Mouse (Mus musculus) cortical plate, adult 2 months (tissue): ENCODE data around the gene Pomc. TPM values are rescaled to one million over a fixed set of nuclear protein-coding genes. Genes with fewer than 3 reads are reported as not detected.

Experiments used
- H3K27ac ChIP-seq: fragments of 200-500 bp; 2 replicates; pipeline ENCODE4 v1.5.1; 2012; ENCODE audit warnings: low read length, control low read depth, inconsistent platforms; ENCODE audit not compliant: insufficient read depth
- H3K4me1 ChIP-seq: fragments of 200-500 bp; 2 replicates; pipeline ENCODE4 v1.6.1; 2011; ENCODE audit warnings: low read length; ENCODE audit not compliant: control insufficient read depth, insufficient read depth
- H3K4me3 ChIP-seq: fragments of 200-500 bp; 2 replicates; pipeline ENCODE4 v1.5.1; 2011; ENCODE audit warnings: mild to moderate bottlenecking, low read length, control low read depth; ENCODE audit not compliant: insufficient read depth
- CTCF ChIP-seq: fragments of 200-500 bp; IDR thresholded peaks from 2 replicates; pipeline ENCODE4 v1.5.1; 2011; ENCODE audit warnings: mild to moderate bottlenecking, control low read depth, low read length; ENCODE audit not compliant: insufficient read depth; ENCODE audit errors: extremely low read depth
- POLR2A ChIP-seq: fragments of 200-500 bp; IDR thresholded peaks from 2 replicates; pipeline ENCODE4 v1.6.1; 2011; ENCODE audit warnings: mild to moderate bottlenecking, low read length, control low read depth; ENCODE audit not compliant: insufficient read depth; ENCODE audit errors: extremely low read depth
- polyA plus RNA-seq: library from polyadenylated mRNA; depleted of rRNA; stranded (reverse); fragments of >200 nt; gene quantifications from 2 replicates; pipeline ENCODE4 v1.2.3, GENCODE M21; 2012; rRNA removed

The Pomc gene
- 4.2 and 4.5 TPM in 2 replicates for polyA plus RNA-seq

DNA sequence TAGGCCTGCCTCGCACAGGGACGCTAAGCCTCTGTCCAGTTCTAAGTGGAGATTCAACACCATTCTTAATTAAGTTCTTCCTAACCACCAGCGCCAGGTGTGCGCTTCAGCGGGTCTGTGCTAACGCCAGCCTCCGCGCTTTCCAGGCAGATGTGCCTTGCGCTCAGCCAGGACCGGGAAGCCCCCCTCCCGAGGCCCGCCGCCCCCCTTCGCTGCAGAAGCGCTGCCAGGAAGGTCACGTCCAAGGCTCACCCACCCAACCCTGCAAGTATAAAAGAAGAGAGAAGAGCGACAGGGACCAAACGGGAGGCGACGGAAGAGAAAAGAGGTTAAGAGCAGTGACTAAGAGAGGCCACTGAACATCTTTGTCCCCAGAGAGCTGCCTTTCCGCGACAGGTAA is at the start of gene Pomc:
TSS of gene Pomc (plus strand) at position 301 of the 400 bp plus-strand sequence.
- TF ChIP-seq CTCF (no peak), POLR2A (no peak)
- no peak within 1 kb of the TSS for H3K4me3 ChIP-seq
- H3K4me1 ChIP-seq: peaks cover 2% of the 10 kb centered on the region; the same call in 1 of the 2 replicates
- no peak within 1 kb of the TSS for H3K27ac ChIP-seq

DNA sequence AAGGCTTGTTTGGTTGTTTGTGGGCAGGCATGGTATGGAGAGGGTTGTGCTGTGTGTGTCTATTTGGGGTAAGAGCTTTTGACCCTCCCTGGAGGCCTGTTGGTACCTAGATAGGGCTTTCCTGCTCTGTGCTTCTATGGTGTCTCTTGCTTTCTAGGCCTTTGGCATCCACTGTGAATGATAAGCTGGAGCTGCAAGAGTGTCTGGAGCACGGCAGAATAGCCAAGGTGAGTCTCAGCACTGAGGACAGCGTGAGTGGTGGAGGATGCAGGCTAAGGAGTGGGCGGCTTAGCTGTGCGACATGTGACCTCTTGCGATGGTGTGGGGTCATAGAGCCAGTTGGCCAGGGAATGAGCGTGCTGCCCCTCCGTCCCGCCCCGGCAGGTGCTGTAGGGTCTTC is 49.3 kb upstream of the Pomc start:
- TF ChIP-seq POLR2A (no peak), CTCF (no peak)
- no peaks in the 10 kb centered on the region for H3K4me1 ChIP-seq
- H3K4me3 ChIP-seq: no peak overlapping the region
- H3K27ac ChIP-seq: no peak overlapping the region

DNA sequence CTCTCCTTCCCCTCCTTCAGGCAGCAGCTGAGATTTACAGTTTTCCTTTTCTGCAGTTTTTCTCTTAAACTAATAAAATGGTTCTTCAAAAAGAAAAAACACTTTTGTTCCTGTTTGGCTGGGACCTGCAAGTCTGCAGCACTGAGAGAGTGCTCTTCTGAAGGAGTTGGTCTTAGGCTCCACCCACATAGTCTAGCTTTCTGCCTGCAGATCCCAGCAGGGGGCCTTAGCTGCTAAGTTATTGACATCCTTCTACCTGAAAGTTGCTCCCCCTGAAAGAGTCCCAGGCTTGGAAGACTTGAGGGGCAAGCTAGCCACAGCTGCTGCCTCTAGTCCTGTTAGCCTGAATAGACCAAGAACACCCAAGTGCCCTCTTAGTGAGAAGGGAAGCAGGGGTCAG is 48.4 kb upstream of the Pomc start:
- TF ChIP-seq CTCF (no peak), POLR2A (no peak)
- Histone ChIP-seq H3K4me3 (no peak overlapping the region), H3K27ac (no peak overlapping the region), H3K4me1 (no peaks in the 10 kb centered on the region)

DNA sequence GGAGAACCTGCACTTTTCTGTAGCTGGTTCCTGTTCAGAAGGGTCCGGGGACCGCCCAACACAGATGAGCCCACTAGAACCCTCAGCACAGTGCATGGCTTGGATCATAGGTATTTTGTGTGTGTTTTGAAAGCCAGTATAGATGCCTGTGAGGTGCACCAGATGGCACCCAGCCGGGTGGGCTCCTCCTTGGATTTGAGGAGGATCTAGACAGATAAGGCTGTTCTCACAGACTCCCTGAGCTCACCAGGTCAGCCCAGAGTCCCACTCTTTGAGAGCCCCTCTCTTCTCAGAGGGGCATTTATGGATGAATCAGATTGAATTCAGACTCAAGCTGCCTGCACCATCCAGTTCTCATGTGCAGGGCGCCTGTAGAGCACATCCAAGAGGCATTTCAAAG is 47.7 kb upstream of the Pomc start:
- no peak overlapping the region for H3K4me3 ChIP-seq
- no peaks in the 10 kb centered on the region for H3K4me1 ChIP-seq
- TF ChIP-seq POLR2A (no peak), CTCF (no peak)
- no peak overlapping the region for H3K27ac ChIP-seq

DNA sequence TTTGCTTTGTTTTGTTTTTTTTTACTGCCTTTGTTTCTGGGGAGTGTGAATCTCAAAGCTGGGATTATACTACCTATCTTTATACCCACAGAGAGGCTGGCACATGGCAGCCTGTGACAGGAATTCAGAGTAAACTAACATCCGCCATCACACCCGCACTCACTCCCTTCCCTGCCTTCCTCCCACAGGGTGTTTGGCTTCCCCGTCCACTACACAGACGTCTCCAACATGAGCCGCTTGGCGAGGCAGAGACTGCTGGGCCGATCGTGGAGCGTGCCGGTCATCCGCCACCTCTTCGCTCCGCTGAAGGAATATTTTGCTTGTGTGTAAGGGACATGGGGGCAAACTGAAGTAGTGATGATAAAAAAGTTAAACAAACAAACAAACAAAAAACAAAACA is 47.3 kb upstream of the Pomc start:
- H3K27ac ChIP-seq: no peak overlapping the region
- H3K4me1 ChIP-seq: no peaks in the 10 kb centered on the region
- H3K4me3 ChIP-seq: no peak overlapping the region
- TF ChIP-seq CTCF (no peak), POLR2A (no peak)

DNA sequence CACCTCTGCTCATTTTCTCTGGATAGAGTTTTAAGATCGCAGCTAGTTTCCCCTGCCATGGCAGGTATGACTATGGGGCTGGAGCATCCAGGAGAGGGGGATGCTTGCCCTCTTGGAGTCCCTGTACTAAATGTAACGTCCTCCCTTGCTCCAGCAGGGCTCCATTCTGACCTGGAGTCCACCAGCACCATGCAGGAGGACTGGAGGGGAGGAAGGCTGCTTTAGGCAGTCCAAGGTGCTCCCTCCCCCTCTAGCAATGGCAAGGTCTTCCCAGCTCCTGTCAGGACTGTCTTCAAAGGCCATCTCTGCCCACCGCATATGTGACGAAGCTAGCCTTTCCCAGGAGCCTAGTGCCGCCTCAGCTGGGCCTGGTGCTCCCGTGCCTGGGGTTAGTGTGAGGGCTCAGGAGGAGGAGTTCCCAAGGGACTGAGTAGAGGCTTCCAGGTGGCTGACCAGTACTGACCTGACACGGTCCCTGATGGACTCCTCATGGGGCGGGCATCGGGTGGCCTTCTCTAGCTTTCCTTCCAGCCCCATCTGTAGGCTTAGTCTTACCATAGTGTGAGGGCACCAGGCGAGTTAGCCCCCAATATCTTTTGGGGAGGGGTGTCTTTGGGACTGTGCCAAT is 44.2 kb upstream of the Pomc start:
- no peak overlapping the region for H3K4me3 ChIP-seq
- TF ChIP-seq POLR2A (no peak), CTCF (no peak)
- H3K27ac ChIP-seq: no peak overlapping the region
- H3K4me1 ChIP-seq: no peaks in the 10 kb centered on the region

DNA sequence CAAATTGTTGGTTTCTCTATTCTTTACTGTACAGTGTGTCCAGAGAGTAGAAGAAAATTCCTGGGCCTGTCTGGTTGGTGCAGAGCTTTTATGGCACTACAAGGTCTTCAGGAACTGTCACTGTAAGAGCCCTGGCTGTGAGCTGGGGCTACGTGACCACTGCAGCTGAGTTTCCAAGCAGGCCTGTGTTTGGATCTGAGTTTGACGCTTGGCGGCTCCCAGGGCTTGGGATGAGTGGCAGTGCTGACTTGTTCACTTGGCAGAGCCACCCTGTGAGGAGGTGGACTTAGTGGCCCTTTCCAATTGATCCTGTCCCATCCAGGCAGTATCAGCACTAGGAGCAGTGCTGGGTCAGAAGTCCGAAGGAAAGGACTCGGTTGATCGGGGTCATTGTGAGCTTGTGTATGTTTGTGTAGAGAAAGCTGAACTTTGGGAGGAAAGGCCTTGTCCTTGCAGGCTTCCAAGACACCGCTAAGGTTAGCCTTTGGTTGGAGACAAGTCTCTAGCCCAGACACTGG is 42.9 kb upstream of the Pomc start:
- no peak overlapping the region for H3K27ac ChIP-seq
- no peaks in the 10 kb centered on the region for H3K4me1 ChIP-seq
- no peak for TF ChIP-seq POLR2A
- no peak for TF ChIP-seq CTCF
- no peak overlapping the region for H3K4me3 ChIP-seq

DNA sequence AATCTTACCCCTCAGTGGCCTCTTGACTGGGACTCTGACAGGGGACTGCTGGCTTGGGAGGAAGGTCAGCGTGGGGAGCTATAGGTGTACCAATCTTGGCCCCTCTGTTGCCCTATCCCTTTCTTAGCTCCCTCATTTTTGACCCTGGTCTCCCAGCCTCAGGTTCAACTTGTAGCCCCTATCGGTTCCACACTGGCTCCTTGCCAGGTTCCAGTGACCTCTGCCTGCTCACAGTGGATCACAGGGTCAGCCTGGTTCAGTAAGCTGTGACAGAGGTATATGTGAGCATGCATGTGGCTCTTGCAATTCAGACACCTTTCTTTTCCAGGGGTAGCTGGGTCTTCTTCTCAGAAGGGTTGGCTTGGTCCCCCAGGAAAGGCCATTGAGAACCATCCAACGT is 38.9 kb upstream of the Pomc start:
- H3K27ac ChIP-seq: no peak overlapping the region
- no peak overlapping the region for H3K4me3 ChIP-seq
- TF ChIP-seq CTCF (no peak), POLR2A (no peak)
- H3K4me1 ChIP-seq: no peaks in the 10 kb centered on the region; the same call in 1 of the 2 replicates

DNA sequence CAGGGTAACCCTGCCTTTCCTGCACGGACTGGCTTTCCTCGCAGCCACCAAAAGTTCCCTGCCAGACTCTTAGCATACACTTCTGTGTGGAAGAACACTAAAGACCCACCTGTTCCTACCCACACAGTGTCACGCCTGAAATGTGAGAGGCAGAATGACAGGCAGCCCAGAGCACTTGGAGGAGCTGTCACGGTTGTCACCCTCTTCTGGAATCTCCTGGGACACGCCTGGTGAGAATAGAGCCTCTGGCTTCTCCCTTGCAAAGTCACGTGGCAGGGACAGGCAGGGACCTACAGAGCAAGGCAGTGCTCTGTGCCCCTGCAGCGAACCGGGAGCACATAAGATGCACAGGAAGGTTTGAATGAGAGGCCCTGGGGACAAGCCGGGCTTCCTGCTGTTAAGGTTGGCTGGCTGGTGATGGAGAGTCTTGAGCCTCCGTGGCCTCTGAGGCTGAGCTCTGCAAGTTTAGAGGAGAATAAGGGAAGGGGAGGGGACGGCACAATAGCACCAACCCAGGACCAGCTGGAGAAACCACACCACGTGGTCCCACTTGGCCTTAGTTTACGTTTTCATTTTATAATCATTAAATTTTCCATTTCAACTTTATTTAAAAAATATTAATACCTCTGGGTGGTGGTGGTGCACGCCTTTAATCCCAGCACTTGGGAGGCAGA is 36.9 kb upstream of the Pomc start:
- TF ChIP-seq CTCF: no peak
- no peak for TF ChIP-seq POLR2A

DNA sequence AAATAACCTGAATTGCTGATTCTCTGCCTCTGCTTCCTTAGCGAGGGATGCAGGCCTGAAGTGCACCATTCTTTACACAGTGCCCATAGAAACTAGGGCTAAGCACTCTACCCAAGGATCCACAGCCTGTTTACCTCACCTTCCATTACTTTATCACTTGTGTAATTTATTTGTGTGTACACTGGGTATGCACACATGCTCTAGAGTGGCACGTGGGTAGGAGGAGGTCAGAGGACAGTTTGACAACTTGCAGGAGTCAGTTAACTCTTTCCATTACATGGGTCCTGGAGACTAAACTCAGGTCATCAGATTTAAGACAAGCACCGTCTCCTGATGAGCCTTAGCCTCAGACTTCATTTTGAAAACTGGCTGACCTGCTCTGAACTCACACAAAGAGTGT is 36.2 kb upstream of the Pomc start:
- TF ChIP-seq POLR2A (no peak), CTCF (no peak)
- H3K4me3 ChIP-seq: no peak overlapping the region
- no peaks in the 10 kb centered on the region; the same call in 1 of the 2 replicates for H3K4me1 ChIP-seq
- H3K27ac ChIP-seq: no peak overlapping the region

More for the DNA sequence above, 36.9 kb upstream of the Pomc start:
- H3K4me1 ChIP-seq: no peaks in the 10 kb centered on the region; the same call in 1 of the 2 replicates
- H3K27ac ChIP-seq: no peak overlapping the region
- no peak overlapping the region for H3K4me3 ChIP-seq
